Mouse (Mus musculus): ENCODE measurements around the gene Taar7a. TPM values are rescaled to one million over a fixed set of nuclear protein-coding genes. Genes with fewer than 3 reads are reported as not detected.

Gene Taar7a
- polyA plus RNA-seq, 1 experiment from 2014 or later: not detected

- WGBS: 42% methylated on average over 4 of the region's 4 CpGs
- Histone ChIP-seq H3K4me2 (no peak overlapping the region), H3K36me3 (no peaks in the 10 kb centered on the region), H3K4me3 (replicated peaks) (no peak overlapping the region), H3K27me3 (replicated peaks) (no peaks in the 10 kb centered on the region), H3K4me1 (no peaks in the 10 kb centered on the region), H3K9ac (replicated peaks) (no peak overlapping the region), H3K27ac (replicated peaks) (no peak overlapping the region), H3K9me3 (replicated peaks) (no peaks in the 10 kb centered on the region)
- ATAC-seq (ENCODE audit: low FRiP score): no peak
Measured at GRCm38 (mm10) chr10:23977958-23978357, 15.3 kb downstream of the Taar7a start.

DNA sequence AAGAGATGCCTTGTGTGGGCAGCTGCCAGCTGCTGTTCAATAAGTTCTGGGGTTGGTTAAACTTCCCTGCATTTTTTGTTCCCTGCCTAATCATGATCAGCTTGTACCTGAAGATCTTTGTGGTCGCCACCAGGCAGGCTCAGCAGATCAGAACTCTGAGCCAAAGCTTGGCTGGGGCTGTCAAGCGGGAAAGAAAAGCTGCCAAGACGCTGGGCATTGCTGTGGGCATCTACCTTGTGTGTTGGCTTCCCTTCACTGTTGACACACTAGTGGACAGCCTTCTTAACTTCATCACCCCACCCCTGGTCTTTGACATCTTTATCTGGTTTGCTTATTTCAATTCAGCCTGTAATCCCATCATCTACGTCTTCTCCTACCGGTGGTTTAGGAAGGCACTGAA lies 22.0 kb downstream of the Taar7a start:
- Histone ChIP-seq H3K4me3 (replicated peaks) (no peak overlapping the region), H3K27me3 (replicated peaks) (no peaks in the 10 kb centered on the region), H3K4me1 (no peaks in the 10 kb centered on the region), H3K36me3 (no peaks in the 10 kb centered on the region), H3K27ac (replicated peaks) (no peak overlapping the region), H3K9ac (replicated peaks) (no peak overlapping the region), H3K9me3 (replicated peaks) (no peaks in the 10 kb centered on the region), H3K4me2 (no peak overlapping the region)
- no peak for ATAC-seq (ENCODE audit: low FRiP score)
- WGBS: 89% methylated on average over 5 of the region's 5 CpGs

DNA sequence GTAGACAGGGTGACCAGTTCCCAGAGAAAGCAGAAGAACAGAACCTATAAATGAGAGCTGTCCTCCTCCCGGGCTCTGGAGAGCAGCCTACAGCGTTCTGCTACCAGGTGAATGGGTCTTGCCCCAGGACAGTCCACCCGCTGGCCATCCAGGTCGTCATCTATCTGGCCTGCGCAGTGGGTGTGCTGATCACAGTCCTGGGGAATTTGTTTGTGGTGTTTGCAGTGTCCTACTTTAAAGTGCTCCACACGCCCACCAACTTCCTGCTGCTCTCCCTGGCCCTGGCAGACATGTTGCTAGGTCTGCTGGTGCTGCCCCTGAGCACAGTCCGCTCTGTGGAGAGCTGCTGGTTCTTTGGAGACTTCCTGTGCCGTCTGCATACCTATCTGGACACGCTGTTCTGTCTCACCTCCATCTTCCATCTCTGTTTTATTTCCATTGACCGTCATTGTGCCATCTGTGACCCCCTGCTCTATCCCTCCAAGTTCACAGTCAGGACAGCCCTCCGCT lies 22.6 kb downstream of the Taar7a start, which contains the start of gene Taar5:
Taar5 (plus strand) TSS at position 51 of the 510 bp plus-strand sequence.
- WGBS: 95% methylated on average over 11 of the region's 11 CpGs
- Histone ChIP-seq H3K4me3 (replicated peaks) (no peak within 1 kb of the TSS), H3K27ac (replicated peaks) (no peak within 1 kb of the TSS), H3K27me3 (replicated peaks) (no peaks in the 10 kb centered on the region), H3K4me1 (no peaks in the 10 kb centered on the region), H3K9ac (replicated peaks) (no peak within 1 kb of the TSS), H3K36me3 (no peaks in the 10 kb centered on the region), H3K9me3 (replicated peaks) (no peaks in the 10 kb centered on the region), H3K4me2 (no peak within 1 kb of the TSS)
- no peak for ATAC-seq (ENCODE audit: low FRiP score)

- H3K4me3 ChIP-seq (replicated peaks): no peak overlapping the region
- WGBS: 92% methylated on average over 6 of the region's 6 CpGs
- H3K9ac ChIP-seq (replicated peaks): no peak overlapping the region
- H3K4me1 ChIP-seq: no peaks in the 10 kb centered on the region
- H3K9me3 ChIP-seq (replicated peaks): no peaks in the 10 kb centered on the region
- no peaks in the 10 kb centered on the region for H3K36me3 ChIP-seq
- no peaks in the 10 kb centered on the region for H3K27me3 ChIP-seq (replicated peaks)
- no peak for ATAC-seq (ENCODE audit: low FRiP score)
- no peak overlapping the region for H3K4me2 ChIP-seq
- H3K27ac ChIP-seq (replicated peaks): no peak overlapping the region
Measured at GRCm38 (mm10) chr10:23964921-23965610, 28.2 kb downstream of the Taar7a start.

DNA sequence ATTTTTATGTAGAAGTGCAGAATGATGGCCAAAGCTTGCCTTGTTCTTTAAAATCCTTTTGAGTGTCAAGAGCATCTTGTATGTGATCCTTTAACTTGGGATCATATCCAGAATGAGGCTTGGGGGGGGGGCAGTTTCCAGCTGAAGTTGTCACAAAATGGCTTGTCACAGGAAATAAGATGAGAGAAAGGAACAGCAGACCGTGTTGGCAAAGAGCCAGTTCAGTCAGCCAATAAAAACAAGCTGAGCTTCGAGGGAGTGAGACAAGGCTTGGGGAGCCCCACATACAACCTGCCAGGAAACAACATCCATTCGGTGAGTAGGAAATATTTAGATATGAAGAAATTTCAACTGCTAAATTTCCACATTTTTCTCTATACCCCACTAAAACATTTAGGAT lies 29.8 kb downstream of the Taar7a start:
- no peak overlapping the region for H3K27ac ChIP-seq (replicated peaks)
- 55% methylated on average over 3 of the region's 3 CpGs for WGBS
- H3K4me3 ChIP-seq (replicated peaks): no peak overlapping the region

GRCm38 (mm10) chr10:23960444-23960915 lies 32.8 kb downstream of the Taar7a start, which contains the start of gene Taar4:
Gene Taar4, plus strand, starts transcription at chr10:23960494.
- Histone ChIP-seq H3K4me3 (replicated peaks) (no peak within 1 kb of the TSS), H3K27me3 (replicated peaks) (no peaks in the 10 kb centered on the region), H3K36me3 (no peaks in the 10 kb centered on the region), H3K4me1 (no peaks in the 10 kb centered on the region), H3K9ac (replicated peaks) (no peak within 1 kb of the TSS), H3K9me3 (replicated peaks) (no peaks in the 10 kb centered on the region), H3K4me2 (no peak within 1 kb of the TSS), H3K27ac (replicated peaks) (no peak within 1 kb of the TSS)
- 92% methylated on average over 13 of the region's 13 CpGs for WGBS
- ATAC-seq (ENCODE audit: low FRiP score): no peak

More for the DNA sequence above, 29.8 kb downstream of the Taar7a start:
- Histone ChIP-seq H3K27me3 (replicated peaks) (no peaks in the 10 kb centered on the region), H3K9ac (replicated peaks) (no peak overlapping the region), H3K4me1 (no peaks in the 10 kb centered on the region), H3K36me3 (no peaks in the 10 kb centered on the region), H3K9me3 (replicated peaks) (no peaks in the 10 kb centered on the region), H3K4me2 (no peak overlapping the region)
- no peak for ATAC-seq (ENCODE audit: low FRiP score)

GRCm38 (mm10) chr10:23959071-23959470 lies 34.2 kb downstream of the Taar7a start:
- no peak overlapping the region for H3K4me3 ChIP-seq (replicated peaks)
- H3K9ac ChIP-seq (replicated peaks): no peak overlapping the region
- WGBS: 76% methylated on average over 3 of the region's 3 CpGs
- H3K9me3 ChIP-seq (replicated peaks): no peaks in the 10 kb centered on the region
- no peak for ATAC-seq (ENCODE audit: low FRiP score)
- H3K36me3 ChIP-seq: no peaks in the 10 kb centered on the region
- no peaks in the 10 kb centered on the region for H3K27me3 ChIP-seq (replicated peaks)
- H3K4me1 ChIP-seq: no peaks in the 10 kb centered on the region
- no peak overlapping the region for H3K27ac ChIP-seq (replicated peaks)
- no peak overlapping the region for H3K4me2 ChIP-seq

- Histone ChIP-seq H3K9ac (replicated peaks) (no peak overlapping the region), H3K4me2 (no peak overlapping the region), H3K36me3 (no peaks in the 10 kb centered on the region), H3K27ac (replicated peaks) (no peak overlapping the region), H3K4me3 (replicated peaks) (no peak overlapping the region), H3K9me3 (replicated peaks) (no peaks in the 10 kb centered on the region), H3K27me3 (replicated peaks) (no peaks in the 10 kb centered on the region), H3K4me1 (no peaks in the 10 kb centered on the region)
- 85% methylated on average over 6 of the region's 6 CpGs for WGBS
- no peak for ATAC-seq (ENCODE audit: low FRiP score)
Measured at GRCm38 (mm10) chr10:23951714-23952113, 41.6 kb downstream of the Taar7a start.

GRCm38 (mm10) chr10:23949508-23950005 lies 43.7 kb downstream of the Taar7a start, which contains the start of gene Taar3:
Gene Taar3, plus strand, starts transcription at chr10:23949558.
- WGBS: 86% methylated on average over 16 of the region's 16 CpGs
- H3K36me3 ChIP-seq: no peaks in the 10 kb centered on the region

DNA sequence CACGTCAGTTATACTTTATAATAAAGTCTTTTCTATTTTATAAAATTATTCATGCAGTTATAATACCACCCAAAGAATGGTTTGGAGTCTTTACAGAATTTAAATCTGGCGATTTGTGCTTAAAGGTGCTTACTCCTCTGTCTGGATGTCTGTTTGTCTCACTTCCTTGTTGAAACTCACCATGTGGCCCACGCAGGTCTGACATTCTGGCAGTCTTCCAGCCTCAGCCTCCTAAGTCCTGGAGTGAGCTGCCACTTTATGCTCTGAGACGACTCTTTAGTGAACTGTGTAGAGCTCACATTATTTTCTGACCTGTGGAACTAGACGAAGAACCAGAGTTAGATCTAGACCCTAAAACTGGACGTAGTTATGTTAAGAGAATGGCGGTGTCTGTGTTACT lies 45.3 kb downstream of the Taar7a start:
- Histone ChIP-seq H3K4me3 (replicated peaks) (no peak overlapping the region), H3K4me1 (no peaks in the 10 kb centered on the region), H3K4me2 (no peak overlapping the region), H3K9ac (replicated peaks) (no peak overlapping the region), H3K27me3 (replicated peaks) (no peaks in the 10 kb centered on the region), H3K27ac (replicated peaks) (no peak overlapping the region), H3K36me3 (no peaks in the 10 kb centered on the region), H3K9me3 (replicated peaks) (no peaks in the 10 kb centered on the region)
- WGBS: 76% methylated on average over 7 of the region's 7 CpGs
- no peak for ATAC-seq (ENCODE audit: low FRiP score)

More at GRCm38 (mm10) chr10:23949508-23950005, 43.7 kb downstream of the Taar7a start, which contains the start of gene Taar3:
- Histone ChIP-seq H3K4me3 (replicated peaks) (no peak within 1 kb of the TSS), H3K4me2 (no peak within 1 kb of the TSS), H3K9me3 (replicated peaks) (no peaks in the 10 kb centered on the region), H3K27ac (replicated peaks) (no peak within 1 kb of the TSS), H3K9ac (replicated peaks) (no peak within 1 kb of the TSS), H3K27me3 (replicated peaks) (no peaks in the 10 kb centered on the region), H3K4me1 (no peaks in the 10 kb centered on the region)
- no peak for ATAC-seq (ENCODE audit: low FRiP score)

DNA sequence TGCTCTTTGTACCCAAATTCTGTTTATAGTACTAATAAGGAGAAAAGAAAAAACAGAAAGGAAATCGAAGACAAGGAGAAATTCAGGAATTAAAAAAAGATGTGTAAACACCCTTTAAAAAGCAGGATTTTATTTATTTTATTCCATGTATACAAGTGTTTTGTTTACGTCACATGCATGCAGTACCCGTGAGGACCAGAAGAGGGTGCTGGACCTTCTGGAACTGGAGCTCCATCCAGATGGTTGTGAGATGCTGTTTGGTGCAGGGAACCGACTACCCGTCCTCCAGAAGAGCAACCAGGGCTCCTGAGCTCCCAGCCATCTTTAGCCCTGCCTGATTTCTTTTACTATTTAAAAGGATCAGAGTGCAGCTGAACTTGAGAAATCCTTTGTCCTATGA lies 50.8 kb downstream of the Taar7a start:
- WGBS: 81% methylated on average over 5 of the region's 5 CpGs
- Histone ChIP-seq H3K36me3 (no peaks in the 10 kb centered on the region), H3K4me1 (no peaks in the 10 kb centered on the region), H3K27me3 (replicated peaks) (no peaks in the 10 kb centered on the region), H3K4me2 (no peak overlapping the region), H3K27ac (replicated peaks) (no peak overlapping the region), H3K4me3 (replicated peaks) (no peak overlapping the region), H3K9ac (replicated peaks) (no peak overlapping the region), H3K9me3 (replicated peaks) (no peaks in the 10 kb centered on the region)
- ATAC-seq (ENCODE audit: low FRiP score): no peak

Data from neural tube, embryonic 15.5 days (tissue).